In the genomic region with DNA sequence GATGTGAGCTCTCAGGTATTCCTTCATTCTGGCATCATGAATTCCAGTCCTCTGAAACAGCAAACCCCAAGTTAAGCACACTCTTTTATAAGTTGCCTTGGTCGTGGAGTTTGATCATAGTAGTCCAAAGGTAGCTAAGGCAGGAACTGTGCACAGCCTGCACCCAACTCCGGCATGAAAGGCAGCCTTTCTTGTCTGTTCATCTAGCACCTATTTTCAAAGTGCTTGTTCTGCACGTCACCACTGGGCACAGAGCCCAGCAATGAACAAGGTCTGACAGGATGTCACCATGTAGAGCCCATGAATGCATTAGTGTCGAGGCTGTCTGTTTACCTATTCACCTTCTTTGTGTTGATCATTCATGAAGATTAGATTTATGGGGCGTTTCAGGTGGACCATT, we compare ENCODE assay signal across 21 mouse cellular contexts. TPM values are rescaled to one million over a fixed set of nuclear protein-coding genes. Genes with fewer than 3 reads are reported as not detected.
DNase-seq lines count a peak whose midpoint lies in the region.
"Had no signal": no experiment of that assay in that cellular context is flagged by ENCODE, and none has a peak within 500 bp of the region (broad histone marks: within the 10 kb centered on the region; RNA-seq: fewer than 3 reads in every experiment).

No protein-coding gene starts in this region.

- DNase-seq in adrenal gland, postnatal 10 days = peak; percentile 1
- no peak for DNase-seq in adrenal gland, postnatal 25 days
- DNase-seq in urinary bladder, postnatal 14 days (ENCODE audit: low spot score) = peak; percentile 46
- no peak for DNase-seq in urinary bladder, postnatal 10 days (ENCODE audit: low spot score)
- DNase-seq in cerebellum, adult 9-11 months = peak; percentile 20
- DNase-seq in spleen, adult 12 weeks (ENCODE audit: low spot score) = no peak
- DNase-seq in layer of hippocampus, adult 9-11 months = no peak
- DNase-seq in spleen, adult 18-20 months = no peak
- DNase-seq: adrenal gland, adult 2 months; gastrocnemius, postnatal 14 days; heart, postnatal 36 days; kidney, adult 8-10 months; kidney, postnatal 10 days; lung, postnatal 36 days; right cerebral cortex, postnatal 14 days; thymus, postnatal 25 days had no signal

RNA-seq across cellular contexts. Expression of a gene that starts 39.6 kb away (rescaled TPM):
- total RNA-seq in adrenal gland, postnatal 10 days (2021) = 100 to 1,000 TPM; 331 to 377 TPM
- total RNA-seq in adrenal gland, postnatal 25 days (2021) = 636 and 745 TPM in 2 replicates
- total RNA-seq: CH12.LX; ES-E14; gastrocnemius, postnatal 14 days; granulocyte monocyte progenitor cell, adult 5-6 weeks; heart, postnatal 36 days; liver, adult 2 months; megakaryocyte-erythroid progenitor cell, adult 5-6 weeks had no signal

Comparison
In these comparisons a context has a peak if more than half of its experiments do, and no peak if none do; other contexts are left out.
1. DNase-seq: peak in adrenal gland, postnatal 10 days (single experiment), urinary bladder, postnatal 14 days (single experiment) and cerebellum, adult 9-11 months (single experiment); none in adrenal gland, postnatal 25 days (single experiment), urinary bladder, postnatal 10 days (single experiment), spleen, adult 12 weeks (single experiment), layer of hippocampus, adult 9-11 months (single experiment) and spleen, adult 18-20 months (0 of 2).